Mouse (Mus musculus): ENCODE measurements around the gene Wdr17. TPM values are rescaled to one million over a fixed set of nuclear protein-coding genes. Genes with fewer than 3 reads are reported as not detected.
"Not testable (repeated sequence)": the region's sequence is repeated elsewhere in the genome, so short reads cannot be mapped to it uniquely, and the experiment has no call there.

Gene Wdr17
- polyA plus RNA-seq, 1 experiment from 2014 or later, result 8.4 TPM

DNA sequence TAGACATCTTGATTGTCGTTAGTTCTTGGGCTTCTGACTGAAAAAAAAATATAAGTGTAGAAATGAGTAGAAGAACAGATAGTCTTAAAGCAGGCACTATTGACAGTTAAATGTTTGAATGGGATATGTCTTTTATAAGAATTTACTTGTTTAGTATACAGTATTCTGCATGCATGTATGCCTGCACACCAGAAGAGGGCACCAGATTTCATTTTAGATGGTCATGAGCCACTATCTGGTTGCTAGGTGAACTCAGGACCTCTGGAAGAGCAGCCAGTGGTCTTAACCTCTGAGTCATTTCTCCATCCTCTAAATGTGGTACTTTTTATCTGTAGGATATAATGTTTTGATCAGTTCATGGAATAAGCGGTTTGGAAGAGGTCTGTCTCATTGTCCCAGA lies 227.3 kb downstream of the Wdr17 start:
- no peak for ATAC-seq (ENCODE audit: low read depth)
- Histone ChIP-seq H3K4me3 (no peak overlapping the region), H3K27ac (replicated peaks) (no peak overlapping the region), H3K4me2 (no peak overlapping the region), H3K36me3 (no peaks in the 10 kb centered on the region), H3K4me1 (replicated peaks) (no peaks in the 10 kb centered on the region), H3K9ac (no peak overlapping the region), H3K9me3 (no peaks in the 10 kb centered on the region), H3K27me3 (no peaks in the 10 kb centered on the region)
- WGBS, result 85% methylated on average over 2 of the region's 2 CpGs

DNA sequence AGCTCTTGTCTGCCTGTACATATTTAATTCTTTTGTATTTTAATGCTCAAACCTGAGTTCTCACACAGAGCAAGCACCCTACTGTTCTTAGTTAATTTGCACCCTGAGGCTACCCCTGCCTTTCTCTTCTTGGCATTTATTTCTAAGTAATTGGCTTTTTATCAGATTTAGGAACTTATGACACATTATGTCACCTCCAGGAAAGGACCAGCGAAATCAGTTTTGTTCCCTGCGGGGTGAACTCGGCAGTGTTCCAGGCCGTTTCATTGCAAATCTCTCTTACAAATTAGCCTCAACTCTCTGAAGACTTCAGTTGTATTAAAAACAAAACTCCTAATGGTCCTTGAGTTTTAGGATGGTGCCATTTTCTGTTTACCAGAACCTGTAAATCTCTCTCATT lies 248.3 kb downstream of the Wdr17 start:
- Histone ChIP-seq H3K4me3 (no peak overlapping the region), H3K27me3 (no peaks in the 10 kb centered on the region), H3K36me3 (no peaks in the 10 kb centered on the region), H3K4me1 (replicated peaks) (no peaks in the 10 kb centered on the region), H3K4me2 (no peak overlapping the region), H3K9ac (no peak overlapping the region), H3K9me3 (no peaks in the 10 kb centered on the region), H3K27ac (replicated peaks) (no peak overlapping the region)
- no peak for ATAC-seq (ENCODE audit: low read depth)
- WGBS, result 51% methylated on average over 4 of the region's 4 CpGs

DNA sequence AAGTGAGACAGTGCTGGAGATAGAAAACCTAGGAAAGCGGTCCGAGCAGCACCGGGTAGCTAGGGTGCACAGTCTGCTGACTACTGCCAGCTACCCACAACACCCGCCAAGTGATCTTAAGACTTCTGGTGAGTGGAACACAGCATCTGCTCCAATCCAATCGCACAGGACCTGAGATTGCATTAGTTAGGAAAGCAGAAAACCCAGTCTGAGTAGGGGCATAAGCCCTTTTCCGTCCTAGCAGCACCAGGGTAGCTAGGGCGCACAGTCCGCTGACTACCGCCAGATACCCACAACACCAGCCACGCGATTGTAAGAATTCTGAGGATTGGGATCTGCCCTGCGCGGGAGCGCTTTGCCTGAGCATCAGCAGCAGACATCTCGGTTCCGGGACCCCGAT lies 270.3 kb downstream of the Wdr17 start:
- H3K27me3 ChIP-seq; ATAC-seq (ENCODE audit: low read depth); H3K27ac ChIP-seq (replicated peaks); H3K9ac ChIP-seq; H3K36me3 ChIP-seq; H3K4me2 ChIP-seq; H3K4me1 ChIP-seq (replicated peaks); H3K9me3 ChIP-seq; H3K4me3 ChIP-seq: not testable (repeated sequence)
- 87% methylated on average over 17 of the region's 17 CpGs for WGBS

- Histone ChIP-seq H3K9ac (no peak overlapping the region), H3K36me3 (no peaks in the 10 kb centered on the region), H3K4me1 (replicated peaks) (no peaks in the 10 kb centered on the region), H3K4me3 (no peak overlapping the region), H3K9me3 (no peaks in the 10 kb centered on the region), H3K27ac (replicated peaks) (no peak overlapping the region), H3K4me2 (no peak overlapping the region), H3K27me3 (no peaks in the 10 kb centered on the region)
- WGBS, result 88% methylated on average over 4 of the region's 4 CpGs
- ATAC-seq (ENCODE audit: low read depth), result no peak
Observed at GRCm38 (mm10) chr8:54610238-54610637, 276.7 kb downstream of the Wdr17 start.

DNA sequence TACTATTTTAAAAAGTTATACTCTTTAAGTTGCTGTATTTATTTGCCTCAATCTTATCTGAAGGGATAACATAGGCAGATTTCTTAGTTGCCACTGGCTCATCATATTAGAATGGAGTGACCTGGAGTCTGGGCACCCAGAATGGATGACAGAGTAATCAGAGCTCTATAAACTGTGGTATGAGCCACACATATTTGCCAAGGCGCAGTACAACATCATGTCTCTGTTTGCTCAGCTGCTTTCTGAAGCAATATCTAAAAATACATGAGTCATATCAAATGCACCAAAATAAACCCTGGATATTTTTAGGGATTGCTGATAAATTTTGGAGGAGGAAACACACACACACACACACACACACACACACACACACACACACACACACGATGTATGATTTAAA lies 277.6 kb downstream of the Wdr17 start:
- WGBS, result 92% methylated on average over 2 of the region's 2 CpGs
- H3K4me2 ChIP-seq, result no peak overlapping the region
- no peak for ATAC-seq (ENCODE audit: low read depth)

GRCm38 (mm10) chr8:54603440-54603839 lies 283.5 kb downstream of the Wdr17 start:
- WGBS, result 81% methylated on average over 4 of the region's 4 CpGs
- Histone ChIP-seq H3K9ac (no peak overlapping the region), H3K4me2 (no peak overlapping the region), H3K27me3 (no peaks in the 10 kb centered on the region), H3K9me3 (no peaks in the 10 kb centered on the region), H3K27ac (replicated peaks) (no peak overlapping the region), H3K4me3 (no peak overlapping the region), H3K36me3 (no peaks in the 10 kb centered on the region), H3K4me1 (replicated peaks) (peaks cover 9% of the 10 kb centered on the region)
- no peak for ATAC-seq (ENCODE audit: low read depth)

More for the DNA sequence above, 277.6 kb downstream of the Wdr17 start:
- Histone ChIP-seq H3K4me1 (replicated peaks) (no peaks in the 10 kb centered on the region), H3K9me3 (no peaks in the 10 kb centered on the region), H3K27me3 (no peaks in the 10 kb centered on the region), H3K9ac (no peak overlapping the region), H3K27ac (replicated peaks) (no peak overlapping the region), H3K36me3 (no peaks in the 10 kb centered on the region), H3K4me3 (no peak overlapping the region)

DNA sequence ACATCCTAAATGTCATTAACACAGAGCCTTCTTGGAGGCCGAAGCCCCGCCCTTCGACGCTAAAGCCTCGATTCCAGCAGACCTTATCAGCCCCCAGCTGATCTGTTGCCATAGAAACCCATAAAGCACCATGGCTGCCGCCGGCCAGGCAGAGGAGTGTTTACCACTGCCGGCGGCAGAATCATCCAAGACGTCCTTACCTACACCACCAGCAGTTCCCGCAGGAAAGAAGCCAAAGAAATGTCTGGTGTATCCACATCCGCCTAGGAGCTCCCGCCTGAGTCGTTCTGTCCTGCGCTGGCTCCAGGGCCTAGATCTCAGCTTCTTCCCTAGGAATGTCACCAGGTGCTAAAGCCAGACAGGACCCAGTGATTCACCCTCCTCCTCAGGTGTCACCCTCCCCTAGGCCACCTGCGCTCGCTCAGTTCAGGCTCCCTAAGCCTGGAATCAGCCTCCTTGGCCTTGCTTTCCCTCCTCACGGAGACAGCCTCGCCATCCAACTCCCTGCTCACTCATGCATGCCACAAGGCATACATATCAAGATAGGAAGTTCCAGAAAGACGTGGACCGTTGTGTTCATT lies 286.2 kb downstream of the Wdr17 start, which contains the start of gene Spata4:
Spata4 (plus strand) TSS at position 111 of the 581 bp plus-strand sequence.
- Histone ChIP-seq H3K9me3 (no peaks in the 10 kb centered on the region), H3K4me2 (peak within 1 kb of the TSS; percentile 57), H3K4me1 (replicated peaks) (peaks cover 9% of the 10 kb centered on the region), H3K36me3 (no peaks in the 10 kb centered on the region), H3K27ac (replicated peaks) (peak within 1 kb of the TSS; percentile 29; the same call in 1 of the 2 replicates), H3K9ac (peak within 1 kb of the TSS; percentile 59), H3K27me3 (no peaks in the 10 kb centered on the region), H3K4me3 (peak within 1 kb of the TSS; percentile 35)
- 6% methylated on average over 21 of the region's 21 CpGs for WGBS
- ATAC-seq (ENCODE audit: low read depth), result peak; percentile 91

GRCm38 (mm10) chr8:54597386-54597785 lies 289.6 kb downstream of the Wdr17 start:
- WGBS, result 85% methylated on average over 2 of the region's 2 CpGs
- Histone ChIP-seq H3K9ac (no peak overlapping the region), H3K4me1 (replicated peaks) (peaks cover 9% of the 10 kb centered on the region), H3K27me3 (no peaks in the 10 kb centered on the region), H3K9me3 (no peaks in the 10 kb centered on the region), H3K4me2 (no peak overlapping the region), H3K4me3 (no peak overlapping the region), H3K27ac (replicated peaks) (no peak overlapping the region), H3K36me3 (no peaks in the 10 kb centered on the region)
- ATAC-seq (ENCODE audit: low read depth), result no peak

- H3K4me1 ChIP-seq (replicated peaks), result peaks cover 9% of the 10 kb centered on the region
- no peak overlapping the region for H3K4me2 ChIP-seq
- no peak overlapping the region for H3K27ac ChIP-seq (replicated peaks)
- 91% methylated on average over 2 of the region's 2 CpGs for WGBS
- no peaks in the 10 kb centered on the region for H3K9me3 ChIP-seq
- no peak for ATAC-seq (ENCODE audit: low read depth)
- H3K9ac ChIP-seq, result no peak overlapping the region
- H3K4me3 ChIP-seq, result no peak overlapping the region
- no peaks in the 10 kb centered on the region for H3K27me3 ChIP-seq
- H3K36me3 ChIP-seq, result no peaks in the 10 kb centered on the region
Observed at GRCm38 (mm10) chr8:54596940-54597339, 290.0 kb downstream of the Wdr17 start.

- Histone ChIP-seq H3K36me3 (no peaks in the 10 kb centered on the region), H3K4me3 (no peak overlapping the region), H3K9me3 (no peaks in the 10 kb centered on the region), H3K27ac (replicated peaks) (no peak overlapping the region), H3K27me3 (no peaks in the 10 kb centered on the region), H3K4me1 (replicated peaks) (peaks cover 8% of the 10 kb centered on the region), H3K9ac (no peak overlapping the region), H3K4me2 (no peak overlapping the region)
- ATAC-seq (ENCODE audit: low read depth), result peak; percentile 42
- 36% methylated on average over 2 of the region's 2 CpGs for WGBS
Observed at GRCm38 (mm10) chr8:54596051-54596450, 290.9 kb downstream of the Wdr17 start.

DNA sequence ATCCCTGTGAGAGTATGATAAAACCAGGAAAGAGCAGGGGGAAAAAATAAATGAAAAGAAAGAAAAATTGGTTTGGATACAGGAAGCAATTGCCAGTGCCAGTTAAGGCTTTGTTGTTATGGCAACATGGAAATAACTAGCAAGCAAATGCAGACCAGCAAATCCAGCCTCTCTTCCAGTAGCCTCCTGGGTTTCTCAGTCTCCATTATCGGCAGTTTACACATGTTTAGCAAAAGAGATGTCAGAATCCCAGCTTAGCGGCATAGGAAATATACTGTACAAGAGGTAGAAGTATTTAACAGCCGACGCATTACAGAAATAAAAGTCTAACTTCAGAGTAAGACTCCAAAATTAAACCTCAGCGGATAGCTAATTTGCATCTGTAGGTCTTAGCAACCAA lies 292.4 kb downstream of the Wdr17 start:
- Histone ChIP-seq H3K4me2 (no peak overlapping the region), H3K27ac (replicated peaks) (no peak overlapping the region), H3K9me3 (no peaks in the 10 kb centered on the region)

DNA sequence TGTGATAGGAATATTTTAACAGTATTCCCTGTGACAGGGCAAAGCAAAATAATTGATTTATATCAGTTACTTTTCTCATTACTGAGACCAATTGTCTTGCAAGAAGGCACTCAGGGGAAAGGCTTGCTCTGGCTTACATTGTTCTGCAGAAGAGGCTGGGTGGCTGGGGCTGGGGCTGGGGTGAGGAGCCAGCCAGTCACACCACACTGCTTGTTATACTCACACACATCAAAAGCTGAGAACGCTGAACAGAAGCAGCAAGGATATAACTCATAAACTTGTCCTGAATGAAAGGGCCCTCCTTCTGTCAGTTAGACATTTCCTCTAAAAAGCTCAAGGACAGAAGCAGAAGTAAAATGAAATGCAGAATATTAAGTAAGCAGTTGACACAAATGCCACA lies 304.1 kb downstream of the Wdr17 start:
- Histone ChIP-seq H3K9me3 (peaks cover 6% of the 10 kb centered on the region; the same call in 1 of the 2 replicates), H3K27me3 (no peaks in the 10 kb centered on the region), H3K4me2 (no peak overlapping the region), H3K27ac (replicated peaks) (no peak overlapping the region), H3K9ac (no peak overlapping the region), H3K4me1 (replicated peaks) (no peaks in the 10 kb centered on the region), H3K4me3 (no peak overlapping the region), H3K36me3 (no peaks in the 10 kb centered on the region)
- ATAC-seq (ENCODE audit: low read depth), result no peak
- 54% methylated on average over 1 of the region's 1 CpGs for WGBS

More for the DNA sequence above, 292.4 kb downstream of the Wdr17 start:
- Histone ChIP-seq H3K36me3 (no peaks in the 10 kb centered on the region), H3K4me1 (replicated peaks) (no peaks in the 10 kb centered on the region), H3K4me3 (no peak overlapping the region), H3K9ac (no peak overlapping the region), H3K27me3 (no peaks in the 10 kb centered on the region)
- WGBS, result 84% methylated on average over 5 of the region's 5 CpGs
- no peak for ATAC-seq (ENCODE audit: low read depth)

- H3K36me3 ChIP-seq, result no peaks in the 10 kb centered on the region
- no peak overlapping the region for H3K4me3 ChIP-seq
- no peak overlapping the region for H3K4me2 ChIP-seq
- no peaks in the 10 kb centered on the region for H3K9me3 ChIP-seq
- H3K4me1 ChIP-seq (replicated peaks), result no peaks in the 10 kb centered on the region
- no peak overlapping the region for H3K27ac ChIP-seq (replicated peaks)
- no peak for ATAC-seq (ENCODE audit: low read depth)
- H3K27me3 ChIP-seq, result no peaks in the 10 kb centered on the region
- no peak overlapping the region for H3K9ac ChIP-seq
- WGBS, result 88% methylated on average over 3 of the region's 3 CpGs
Observed at GRCm38 (mm10) chr8:54581436-54581835, 305.5 kb downstream of the Wdr17 start.

All from neural tube, embryonic 13.5 days (tissue).